Mouse (Mus musculus): Measurements from ENCODE around the gene Grik4. TPM values are rescaled to one million over a fixed set of nuclear protein-coding genes. Genes with fewer than 3 reads are reported as not detected.

The Grik4 gene
- polyA plus RNA-seq, 2 experiments = 0.19 to 0.38 TPM

GRCm38 (mm10) chr9:42484667-42485066, 459.6 kb downstream of the Grik4 start:
- no peak overlapping the region for H3K9ac ChIP-seq (replicated peaks)
- no peaks in the 10 kb centered on the region for H3K27me3 ChIP-seq (ENCODE audit: control insufficient read depth, insufficient read depth, low read length)
- no peaks in the 10 kb centered on the region for H3K9me3 ChIP-seq (ENCODE audit: control insufficient read depth, low read length)
- no peak overlapping the region for H3K4me3 ChIP-seq (ENCODE audit: insufficient read depth in 1 of 2, low read depth in 2 of 2, low read length in 2 of 2)
- no peak for ATAC-seq (ENCODE audit: insufficient read depth)
- peaks cover 0 to 4% of the 10 kb centered on the region in 2 experiments; a peak in 2 of 4 replicates for H3K4me1 ChIP-seq (replicated peaks; ENCODE audit: control insufficient read depth in 2 of 2, insufficient read depth in 2 of 2, low read length in 1 of 2)
- TF ChIP-seq CTCF (IDR thresholded peaks at IDR 0.05; ENCODE audit: low read depth) = no peak
- TF ChIP-seq EP300 (IDR thresholded peaks at IDR 0.05; ENCODE audit: low read depth) = no peak
- WGBS (ENCODE audit: insufficient replicate concordance) = 65% methylated on average over 1 of the region's 1 CpGs
- H3K27ac ChIP-seq = no peak overlapping the region
- DNase-seq (ENCODE audit: low read depth in 3 of 3, low spot score in 3 of 3) = no peak
- no peaks in the 10 kb centered on the region for H3K36me3 ChIP-seq (replicated peaks; ENCODE audit: control insufficient read depth, insufficient read depth, low read depth)
- H3K4me2 ChIP-seq (ENCODE audit: low read depth) = no peak overlapping the region

GRCm38 (mm10) chr9:42482944-42483343, 461.3 kb downstream of the Grik4 start:
- no peaks in the 10 kb centered on the region for H3K36me3 ChIP-seq (replicated peaks; ENCODE audit: control insufficient read depth, insufficient read depth, low read depth)
- no peak overlapping the region for H3K9ac ChIP-seq (replicated peaks)
- peaks cover 0 to 2% of the 10 kb centered on the region in 2 experiments; a peak in 2 of 4 replicates for H3K4me1 ChIP-seq (replicated peaks; ENCODE audit: control insufficient read depth in 2 of 2, insufficient read depth in 2 of 2, low read length in 1 of 2)
- DNase-seq (ENCODE audit: low read depth in 3 of 3, low spot score in 3 of 3) (no peak), ATAC-seq (ENCODE audit: insufficient read depth) (no peak)
- no peak overlapping the region for H3K4me2 ChIP-seq (ENCODE audit: low read depth)
- TF ChIP-seq CTCF (IDR thresholded peaks at IDR 0.05; ENCODE audit: low read depth) (no peak), EP300 (IDR thresholded peaks at IDR 0.05; ENCODE audit: low read depth) (no peak)
- no peak overlapping the region for H3K27ac ChIP-seq
- H3K4me3 ChIP-seq (ENCODE audit: insufficient read depth in 1 of 2, low read depth in 2 of 2, low read length in 2 of 2) = no peak overlapping the region
- no peaks in the 10 kb centered on the region for H3K27me3 ChIP-seq (ENCODE audit: control insufficient read depth, insufficient read depth, low read length)
- WGBS (ENCODE audit: insufficient replicate concordance) = 60% methylated on average over 1 of the region's 1 CpGs
- H3K9me3 ChIP-seq (ENCODE audit: control insufficient read depth, low read length) = no peaks in the 10 kb centered on the region

- H3K4me2 ChIP-seq (ENCODE audit: low read depth) = no peak overlapping the region
- H3K9me3 ChIP-seq (ENCODE audit: control insufficient read depth, low read length) = no peaks in the 10 kb centered on the region
- H3K4me1 ChIP-seq (replicated peaks; ENCODE audit: control insufficient read depth in 2 of 2, insufficient read depth in 2 of 2, low read length in 1 of 2) = peaks cover 13 to 19% of the 10 kb centered on the region in 2 experiments; a peak in 3 of 4 replicates
- no peak overlapping the region for H3K9ac ChIP-seq (replicated peaks)
- H3K4me3 ChIP-seq (ENCODE audit: insufficient read depth in 1 of 2, low read depth in 2 of 2, low read length in 2 of 2) = no peak overlapping the region
- WGBS (ENCODE audit: insufficient replicate concordance) = 64% methylated on average over 4 of the region's 4 CpGs
- H3K36me3 ChIP-seq (replicated peaks; ENCODE audit: control insufficient read depth, insufficient read depth, low read depth) = no peaks in the 10 kb centered on the region
- ATAC-seq (ENCODE audit: insufficient read depth) (no peak), DNase-seq (ENCODE audit: low read depth in 3 of 3, low spot score in 3 of 3) (no peak)
- no peak overlapping the region for H3K27ac ChIP-seq
- no peak for TF ChIP-seq CTCF (IDR thresholded peaks at IDR 0.05; ENCODE audit: low read depth)
- TF ChIP-seq EP300 (IDR thresholded peaks at IDR 0.05; ENCODE audit: low read depth) = no peak
- no peaks in the 10 kb centered on the region for H3K27me3 ChIP-seq (ENCODE audit: control insufficient read depth, insufficient read depth, low read length)
Measured at GRCm38 (mm10) chr9:42476166-42476565, 468.1 kb downstream of the Grik4 start.

- Histone ChIP-seq H3K9ac (replicated peaks) (no peak overlapping the region), H3K27me3 (ENCODE audit: control insufficient read depth, insufficient read depth, low read length) (no peaks in the 10 kb centered on the region), H3K9me3 (ENCODE audit: control insufficient read depth, low read length) (no peaks in the 10 kb centered on the region), H3K36me3 (replicated peaks; ENCODE audit: control insufficient read depth, insufficient read depth, low read depth) (no peaks in the 10 kb centered on the region), H3K4me2 (ENCODE audit: low read depth) (no peak overlapping the region), H3K4me3 (ENCODE audit: insufficient read depth in 1 of 2, low read depth in 2 of 2, low read length in 2 of 2) (no peak overlapping the region), H3K27ac (no peak overlapping the region), H3K4me1 (replicated peaks; ENCODE audit: control insufficient read depth in 2 of 2, insufficient read depth in 2 of 2, low read length in 1 of 2) (peaks cover 21 to 26% of the 10 kb centered on the region in 2 experiments)
- TF ChIP-seq CTCF (IDR thresholded peaks at IDR 0.05; ENCODE audit: low read depth) = no peak
- TF ChIP-seq EP300 (IDR thresholded peaks at IDR 0.05; ENCODE audit: low read depth) = peak; percentile 47; the same call in 1 of the 2 replicates
- DNase-seq (ENCODE audit: low read depth in 3 of 3, low spot score in 3 of 3) (no peak), ATAC-seq (ENCODE audit: insufficient read depth) (peak; percentile 12; the same call in 1 of the 2 replicates)
- 11% methylated on average over 8 of the region's 8 CpGs for WGBS (ENCODE audit: insufficient replicate concordance)
Measured at GRCm38 (mm10) chr9:42474244-42474643, 470.0 kb downstream of the Grik4 start.

- peak overlapping the region; percentile 74 for H3K9ac ChIP-seq (replicated peaks)
- H3K9me3 ChIP-seq (ENCODE audit: control insufficient read depth, low read length) = no peaks in the 10 kb centered on the region
- peak; percentile 84 to 87 (median 86) for DNase-seq (ENCODE audit: low read depth in 3 of 3, low spot score in 3 of 3)
- H3K4me2 ChIP-seq (ENCODE audit: low read depth) = peak overlapping the region; percentile 85
- 7% methylated on average over 47 of the region's 49 CpGs for WGBS (ENCODE audit: insufficient replicate concordance)
- peak overlapping the region; percentile 69 to 89 for H3K4me3 ChIP-seq (ENCODE audit: insufficient read depth in 1 of 2, low read depth in 2 of 2, low read length in 2 of 2)
- H3K27me3 ChIP-seq (ENCODE audit: control insufficient read depth, insufficient read depth, low read length) = no peaks in the 10 kb centered on the region
- peaks cover 21 to 28% of the 10 kb centered on the region in 2 experiments for H3K4me1 ChIP-seq (replicated peaks; ENCODE audit: control insufficient read depth in 2 of 2, insufficient read depth in 2 of 2, low read length in 1 of 2)
- H3K36me3 ChIP-seq (replicated peaks; ENCODE audit: control insufficient read depth, insufficient read depth, low read depth) = no peaks in the 10 kb centered on the region
- TF ChIP-seq CTCF (IDR thresholded peaks at IDR 0.05; ENCODE audit: low read depth) = no peak
- TF ChIP-seq EP300 (IDR thresholded peaks at IDR 0.05; ENCODE audit: low read depth) = no peak
- peak; percentile 82 for ATAC-seq (ENCODE audit: insufficient read depth)
- H3K27ac ChIP-seq = peak overlapping the region; percentile 84
Measured at GRCm38 (mm10) chr9:42471921-42472747, 472.2 kb downstream of the Grik4 start.

Data from liver, embryonic 14.5 days (tissue).